Mouse (Mus musculus): ENCODE results near the gene Npb. TPM values are rescaled to one million over a fixed set of nuclear protein-coding genes. Genes with fewer than 3 reads are reported as not detected.
"Not testable (repeated sequence)": the region's sequence is repeated elsewhere in the genome, so short reads cannot be mapped to it uniquely, and the experiment has no call there.

Gene Npb
- polyA plus RNA-seq, 1 experiment from 2014 or later, result not detected

GRCm38 (mm10) chr11:120582268-120582981, 25.9 kb upstream of the Npb start:
- DNase-seq (ENCODE audit: low spot score), result no peak
- H3K27me3 ChIP-seq (replicated peaks; ENCODE audit: low read depth, poor library complexity, severe bottlenecking), result no peaks in the 10 kb centered on the region
- peak overlapping the region; percentile 92 for H3K4me3 ChIP-seq
- H3K27ac ChIP-seq (replicated peaks), result peak overlapping the region; percentile 96
- 77% methylated on average over 8 of the region's 8 CpGs for WGBS
- peaks cover 77% of the 10 kb centered on the region for H3K36me3 ChIP-seq (replicated peaks)
- H3K9me3 ChIP-seq, result peaks cover 5% of the 10 kb centered on the region; the same call in 1 of the 2 replicates
- peaks cover 37% of the 10 kb centered on the region for H3K4me1 ChIP-seq

GRCm38 (mm10) chr11:120582982-120583293, 25.3 kb upstream of the Npb start:
- Histone ChIP-seq H3K4me3 (peak overlapping the region; percentile 92), H3K36me3 (replicated peaks) (peaks cover 77% of the 10 kb centered on the region), H3K4me1 (peaks cover 37% of the 10 kb centered on the region)
- H3K27ac ChIP-seq (replicated peaks); H3K9me3 ChIP-seq; DNase-seq (ENCODE audit: low spot score); H3K27me3 ChIP-seq (replicated peaks; ENCODE audit: low read depth, poor library complexity, severe bottlenecking): not testable (repeated sequence)
- WGBS, result 95% methylated on average over 2 of the region's 2 CpGs

- Histone ChIP-seq H3K4me3 (no peak overlapping the region), H3K27me3 (replicated peaks; ENCODE audit: low read depth, poor library complexity, severe bottlenecking) (no peaks in the 10 kb centered on the region), H3K36me3 (replicated peaks) (peaks cover 77% of the 10 kb centered on the region), H3K27ac (replicated peaks) (no peak overlapping the region), H3K9me3 (peaks cover 5% of the 10 kb centered on the region; the same call in 1 of the 2 replicates), H3K4me1 (peaks cover 30% of the 10 kb centered on the region)
- WGBS, result 91% methylated on average over 1 of the region's 1 CpGs
- no peak for DNase-seq (ENCODE audit: low spot score)
Observed at GRCm38 (mm10) chr11:120583937-120584336, 24.3 kb upstream of the Npb start.

- 93% methylated on average over 6 of the region's 6 CpGs for WGBS
- Histone ChIP-seq H3K4me3 (no peak overlapping the region), H3K27ac (replicated peaks) (no peak overlapping the region), H3K9me3 (peaks cover 5% of the 10 kb centered on the region; the same call in 1 of the 2 replicates), H3K36me3 (replicated peaks) (peaks cover 100% of the 10 kb centered on the region), H3K4me1 (no peaks in the 10 kb centered on the region), H3K27me3 (replicated peaks; ENCODE audit: low read depth, poor library complexity, severe bottlenecking) (no peaks in the 10 kb centered on the region)
- no peak for DNase-seq (ENCODE audit: low spot score)
Observed at GRCm38 (mm10) chr11:120588531-120588930, 19.7 kb upstream of the Npb start.

GRCm38 (mm10) chr11:120597240-120598235, 10.7 kb upstream of the Npb start:
- Histone ChIP-seq H3K36me3 (replicated peaks) (peaks cover 77% of the 10 kb centered on the region), H3K4me1 (peaks cover 34% of the 10 kb centered on the region)
- 5% methylated on average over 99 of the region's 99 CpGs for WGBS

GRCm38 (mm10) chr11:120598283-120598989, 9.8 kb upstream of the Npb start, which contains the start of the genes Alyref and Anapc11:
Gene Alyref (minus strand): TSS chr11:120598365.
Gene Anapc11 (plus strand): TSS chr11:120598421.
- Histone ChIP-seq H3K4me1 (peaks cover 34% of the 10 kb centered on the region), H3K27me3 (replicated peaks; ENCODE audit: low read depth, poor library complexity, severe bottlenecking) (no peaks in the 10 kb centered on the region), H3K36me3 (replicated peaks) (peaks cover 77% of the 10 kb centered on the region), H3K27ac (replicated peaks) (peak within 1 kb of the TSS; percentile 99), H3K9me3 (no peaks in the 10 kb centered on the region), H3K4me3 (peak within 1 kb of the TSS; percentile 99)
- WGBS, result under 1% methylated on average over 88 of the region's 88 CpGs
- peak; percentile 97 for DNase-seq (ENCODE audit: low spot score)

More at GRCm38 (mm10) chr11:120597240-120598235, 10.7 kb upstream of the Npb start:
- peak; percentile 44 for DNase-seq (ENCODE audit: low spot score)
- peak overlapping the region; percentile 99 for H3K4me3 ChIP-seq
- H3K9me3 ChIP-seq, result no peaks in the 10 kb centered on the region
- peak overlapping the region; percentile 99 for H3K27ac ChIP-seq (replicated peaks)
- H3K27me3 ChIP-seq (replicated peaks; ENCODE audit: low read depth, poor library complexity, severe bottlenecking), result no peaks in the 10 kb centered on the region

GRCm38 (mm10) chr11:120598990-120599549, 9.2 kb upstream of the Npb start:
- Histone ChIP-seq H3K27ac (replicated peaks) (peak overlapping the region; percentile 99), H3K27me3 (replicated peaks; ENCODE audit: low read depth, poor library complexity, severe bottlenecking) (no peaks in the 10 kb centered on the region), H3K4me1 (peaks cover 34% of the 10 kb centered on the region), H3K4me3 (peak overlapping the region; percentile 99), H3K9me3 (no peaks in the 10 kb centered on the region), H3K36me3 (replicated peaks) (peaks cover 77% of the 10 kb centered on the region)
- no peak for DNase-seq (ENCODE audit: low spot score)
- WGBS, result 54% methylated on average over 17 of the region's 17 CpGs

- 89% methylated on average over 3 of the region's 3 CpGs for WGBS
- H3K4me1 ChIP-seq, result peaks cover 31% of the 10 kb centered on the region
- no peaks in the 10 kb centered on the region for H3K27me3 ChIP-seq (replicated peaks; ENCODE audit: low read depth, poor library complexity, severe bottlenecking)
Observed at GRCm38 (mm10) chr11:120600716-120601115, 7.6 kb upstream of the Npb start.

GRCm38 (mm10) chr11:120603545-120603944, 4.7 kb upstream of the Npb start:
- Histone ChIP-seq H3K27me3 (replicated peaks; ENCODE audit: low read depth, poor library complexity, severe bottlenecking) (peaks cover 25% of the 10 kb centered on the region), H3K4me3 (no peak overlapping the region), H3K9me3 (no peaks in the 10 kb centered on the region), H3K4me1 (peaks cover 27% of the 10 kb centered on the region), H3K27ac (replicated peaks) (no peak overlapping the region), H3K36me3 (replicated peaks) (peaks cover 76% of the 10 kb centered on the region)
- 77% methylated on average over 2 of the region's 2 CpGs for WGBS
- DNase-seq (ENCODE audit: low spot score), result no peak

More at GRCm38 (mm10) chr11:120600716-120601115, 7.6 kb upstream of the Npb start:
- Histone ChIP-seq H3K4me3 (no peak overlapping the region), H3K36me3 (replicated peaks) (peaks cover 77% of the 10 kb centered on the region), H3K27ac (replicated peaks) (no peak overlapping the region), H3K9me3 (no peaks in the 10 kb centered on the region)
- DNase-seq (ENCODE audit: low spot score), result no peak

GRCm38 (mm10) chr11:120605667-120606066, 2.6 kb upstream of the Npb start:
- Histone ChIP-seq H3K4me1 (peaks cover 25% of the 10 kb centered on the region), H3K36me3 (replicated peaks) (peaks cover 84% of the 10 kb centered on the region), H3K9me3 (no peaks in the 10 kb centered on the region), H3K4me3 (no peak overlapping the region), H3K27me3 (replicated peaks; ENCODE audit: low read depth, poor library complexity, severe bottlenecking) (peaks cover 40% of the 10 kb centered on the region), H3K27ac (replicated peaks) (no peak overlapping the region)
- DNase-seq (ENCODE audit: low spot score), result no peak
- WGBS, result 90% methylated on average over 7 of the region's 7 CpGs

- WGBS, result 85% methylated on average over 4 of the region's 4 CpGs
- peaks cover 86% of the 10 kb centered on the region for H3K36me3 ChIP-seq (replicated peaks)
- peaks cover 25% of the 10 kb centered on the region for H3K4me1 ChIP-seq
- H3K9me3 ChIP-seq, result no peaks in the 10 kb centered on the region
- 0 out of 2 replicates have a peak overlapping the region, but pooled peaks have one; percentile 21 for H3K27ac ChIP-seq (replicated peaks)
- no peak for DNase-seq (ENCODE audit: low spot score)
- 0 out of 2 replicates have a peak overlapping the region, but pooled peaks have one; percentile 49 for H3K4me3 ChIP-seq
- peaks cover 40% of the 10 kb centered on the region for H3K27me3 ChIP-seq (replicated peaks; ENCODE audit: low read depth, poor library complexity, severe bottlenecking)
Observed at GRCm38 (mm10) chr11:120606764-120607163, 1.5 kb upstream of the Npb start.
